Mouse (Mus musculus): Measurements from ENCODE around the gene Zzz3.

DNA sequence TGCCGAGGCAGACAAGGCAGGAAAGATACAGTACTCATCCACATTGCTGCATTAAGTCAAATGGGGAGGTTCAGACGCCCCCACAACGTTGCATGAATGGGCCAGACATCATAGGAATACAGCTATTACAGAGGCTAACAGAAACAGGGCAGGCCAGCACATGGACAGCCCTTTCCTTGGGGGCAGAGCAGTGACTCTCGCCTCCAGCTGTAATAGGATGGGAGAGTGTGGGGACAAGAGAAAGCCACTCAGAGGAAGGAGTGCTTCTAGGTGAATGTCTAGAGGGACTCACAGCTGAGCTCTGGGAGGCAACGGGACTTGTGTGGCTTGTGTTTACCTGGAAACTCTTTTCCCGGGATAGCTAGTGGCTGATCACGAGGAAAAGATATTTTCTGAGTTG is 88.5 kb downstream of the Zzz3 start:
- TF ChIP-seq POLR2A (IDR thresholded peaks at IDR 0.05; ENCODE audit: borderline replicate concordance, control insufficient read depth, low read depth, low read length), result no peak
- TF ChIP-seq CTCF (IDR thresholded peaks at IDR 0.05; ENCODE audit: control insufficient read depth, insufficient read depth, low read length), result no peak

All from bone marrow, adult 2 months (tissue).